Mouse (Mus musculus): ENCODE measurements around the gene Zfp583.
"Not testable (repeated sequence)": the region's sequence is repeated elsewhere in the genome, so short reads cannot be mapped to it uniquely, and the experiment has no call there.

Gene Zfp583

GRCm38 (mm10) chr7:6331233-6331956 lies at the start of gene Zfp583:
Zfp583 (minus strand) TSS chr7:6331285.
- DNase-seq = peak; percentile 91

DNA sequence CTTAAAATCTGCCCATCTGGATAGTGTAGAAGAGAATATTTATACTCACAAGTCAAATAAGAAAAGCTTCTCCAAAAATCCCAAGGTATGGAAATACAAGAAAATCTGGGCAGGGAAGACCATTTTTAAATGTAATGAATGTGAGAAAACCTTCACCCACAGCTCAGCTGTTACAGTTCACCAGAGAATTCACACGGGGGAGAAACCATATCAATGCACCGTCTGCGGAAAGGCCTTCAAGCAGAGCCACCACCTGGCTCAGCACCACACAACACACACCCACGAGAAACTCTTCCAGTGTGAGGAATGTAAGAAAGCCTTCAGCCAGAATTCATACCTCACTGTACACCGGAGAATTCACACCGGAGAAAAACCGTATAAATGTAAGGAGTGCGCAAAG lies 47.4 kb upstream of the Zfp583 start:
- peak; percentile 81 for DNase-seq

- DNase-seq = no peak
These were observed 41.9 kb upstream of the Zfp583 start for GRCm38 (mm10) chr7:6372993-6373392.

- no peak for DNase-seq
These were observed 38.4 kb upstream of the Zfp583 start for GRCm38 (mm10) chr7:6369460-6369859.

GRCm38 (mm10) chr7:6368146-6368545 lies 37.1 kb upstream of the Zfp583 start:
- DNase-seq = not testable (repeated sequence)

- DNase-seq = no peak
These were observed 36.1 kb upstream of the Zfp583 start for GRCm38 (mm10) chr7:6367185-6367584.

- no peak for DNase-seq
These were observed 33.7 kb upstream of the Zfp583 start for GRCm38 (mm10) chr7:6364761-6365160.

DNA sequence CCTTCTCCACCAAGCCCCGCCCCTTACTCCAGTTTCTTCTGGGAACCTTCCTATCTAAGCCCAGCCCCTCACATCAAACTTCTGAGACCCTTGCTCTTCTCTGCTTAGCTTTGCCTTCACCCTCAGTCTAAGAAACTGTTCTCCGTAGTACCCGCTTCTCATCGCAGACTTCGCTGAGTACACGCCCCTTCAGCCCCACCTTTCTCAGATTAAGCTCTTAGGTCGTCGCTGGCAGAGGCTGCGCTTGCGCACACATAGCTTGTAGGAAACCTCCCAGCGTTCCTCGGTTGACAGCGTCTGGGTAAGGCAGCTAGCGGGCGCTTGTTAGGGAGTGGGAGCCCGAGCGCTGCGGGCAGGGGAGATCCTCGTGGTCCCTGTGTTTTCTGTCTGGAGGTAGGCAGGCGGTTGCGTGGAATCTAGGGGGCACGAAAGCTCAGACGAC lies 32.0 kb upstream of the Zfp583 start, which contains the start of gene Zfp78:
Gene Zfp78, plus strand, starts transcription at position 234 of the 442 bp plus-strand sequence.
- peak; percentile 90 for DNase-seq

DNA sequence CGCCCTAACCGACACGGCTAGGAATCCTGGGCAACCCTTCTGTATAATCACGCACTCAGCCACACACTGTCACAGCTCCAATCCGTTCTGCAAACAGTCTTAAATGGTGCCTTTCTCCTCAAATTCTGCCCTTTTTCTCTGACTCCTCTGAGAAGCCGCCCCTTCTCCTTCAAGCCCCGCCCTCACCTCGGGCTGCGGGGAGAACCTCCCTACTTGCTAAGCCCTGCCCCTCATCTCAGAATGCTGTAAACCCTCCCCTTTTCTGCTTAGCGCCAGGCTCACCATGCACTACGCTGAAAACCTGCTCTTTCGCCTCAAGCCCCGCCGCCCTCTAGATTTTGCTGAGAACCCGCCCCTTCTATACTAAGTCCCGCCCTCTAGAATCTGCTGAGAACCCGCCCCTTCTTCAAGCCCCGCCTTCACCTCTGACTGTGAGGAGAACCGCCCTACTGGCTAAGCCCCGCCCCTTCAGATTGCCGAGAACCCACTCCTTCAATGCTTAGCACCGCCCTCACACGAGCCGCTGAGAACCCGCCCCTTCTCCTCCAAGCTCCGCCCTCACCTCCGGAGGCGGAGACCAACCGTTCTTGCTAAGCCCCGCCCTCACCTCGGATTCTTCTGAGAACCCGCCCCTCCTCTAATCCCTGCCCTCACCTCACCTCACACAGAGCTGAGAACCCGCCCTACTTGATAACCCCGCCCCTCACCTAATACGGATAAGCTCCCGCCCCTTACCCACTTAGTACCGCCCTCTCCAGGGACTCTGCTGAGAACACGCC lies 31.4 kb upstream of the Zfp583 start:
- DNase-seq = peak; percentile 99

GRCm38 (mm10) chr7:6361756-6362155 lies 30.7 kb upstream of the Zfp583 start:
- no peak for DNase-seq

DNA sequence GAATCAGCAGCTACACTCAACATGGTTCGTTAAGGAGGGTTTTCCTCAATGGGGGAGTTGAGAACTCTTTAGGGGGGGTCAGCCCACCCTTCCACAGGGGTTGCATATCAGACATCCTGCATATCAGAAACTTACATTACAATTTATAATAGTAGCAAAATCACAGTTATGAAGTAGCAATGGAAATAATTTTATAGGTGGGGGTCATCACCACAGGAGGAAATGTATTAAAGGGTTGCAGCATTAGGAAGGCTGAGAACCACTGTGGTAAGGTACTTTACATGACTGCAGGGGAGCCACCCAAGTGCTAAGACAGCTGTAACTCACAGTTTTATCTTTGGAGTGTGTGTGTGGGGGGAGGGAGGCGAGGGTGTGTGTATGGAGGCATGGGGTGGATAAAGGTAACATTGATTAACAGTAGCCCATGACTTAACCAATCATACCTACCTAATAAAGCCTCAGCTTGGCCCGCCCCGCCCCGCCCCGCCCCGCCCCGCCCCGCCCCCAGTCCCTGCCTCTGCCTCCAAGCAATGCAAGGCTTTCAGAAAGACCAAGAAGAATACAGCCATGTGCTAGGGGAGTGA lies 29.5 kb upstream of the Zfp583 start:
- DNase-seq = no peak

GRCm38 (mm10) chr7:6358937-6359590 lies 28.0 kb upstream of the Zfp583 start:
- no peak for DNase-seq

DNA sequence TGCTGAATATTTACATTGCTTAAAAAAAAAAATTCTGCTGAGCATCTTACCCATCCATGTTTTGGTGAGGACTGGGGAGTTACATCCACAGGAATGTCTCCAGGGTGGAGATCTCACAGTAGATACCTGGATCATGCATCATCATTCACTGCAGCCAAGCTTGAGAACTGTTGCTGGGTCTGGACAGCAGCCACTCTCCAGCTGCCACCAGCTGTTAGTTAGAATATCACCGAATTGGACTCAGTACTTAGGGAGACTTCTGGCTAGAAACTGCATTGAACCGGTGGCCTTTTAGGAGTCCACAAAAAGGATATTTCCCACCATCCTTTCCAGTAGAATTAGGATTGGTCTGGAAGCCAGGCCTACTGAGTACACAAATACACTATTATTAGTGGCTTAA lies 27.0 kb upstream of the Zfp583 start:
- DNase-seq = no peak

DNA sequence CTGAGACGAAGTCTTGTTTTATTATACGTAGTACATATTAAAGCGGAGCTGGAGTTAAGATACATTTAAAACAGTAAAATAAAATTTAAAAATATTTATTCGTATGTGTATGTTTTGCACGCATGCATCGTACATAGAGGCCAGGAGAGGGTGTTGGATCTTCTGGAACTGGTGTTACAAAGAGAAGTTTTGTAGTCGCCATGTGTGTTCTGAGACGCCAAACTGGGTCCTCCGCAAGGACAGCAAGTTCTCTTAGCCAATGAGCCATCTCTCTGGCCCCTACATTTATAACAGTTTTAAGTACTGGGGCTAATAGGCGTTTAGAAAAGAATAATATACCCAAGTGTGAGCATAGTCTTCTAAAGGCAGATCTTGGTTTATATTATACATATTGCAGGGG lies 13.0 kb upstream of the Zfp583 start:
- DNase-seq = no peak

DNA sequence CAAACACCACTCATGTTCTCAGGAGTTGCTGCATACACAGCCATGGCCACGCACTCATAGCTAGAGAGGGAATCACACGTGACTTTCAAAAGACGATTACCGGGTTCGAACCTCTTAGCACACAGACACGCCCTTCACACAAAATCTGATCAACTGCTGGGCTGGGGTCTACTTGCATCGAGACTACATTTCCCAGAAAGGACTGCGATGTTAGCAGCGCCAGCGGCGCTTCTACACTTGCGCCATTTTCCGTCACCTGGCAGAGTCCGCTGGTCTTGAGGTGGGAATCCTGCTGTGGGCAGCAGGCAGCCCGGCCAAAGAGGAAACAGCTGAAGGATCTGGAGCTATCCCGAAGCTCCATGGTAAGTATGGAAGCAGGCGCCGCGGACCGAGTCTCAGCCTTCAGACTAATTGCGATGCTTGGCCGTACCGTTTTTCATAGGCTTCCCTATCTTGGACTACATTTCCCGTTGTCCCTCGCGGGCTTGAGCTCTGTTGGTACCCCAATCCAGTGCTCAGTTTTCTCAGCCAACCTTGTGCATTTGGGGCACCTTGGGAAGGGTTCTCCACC lies 12.5 kb upstream of the Zfp583 start, which contains the start of gene Gm3854:
Gene Gm3854, plus strand, starts transcription at position 259 of the 571 bp plus-strand sequence.
- peak; percentile 83 for DNase-seq

- no peak for DNase-seq
These were observed 8.8 kb upstream of the Zfp583 start for GRCm38 (mm10) chr7:6339865-6340264.

- peak; percentile 38 for DNase-seq
These were observed 440 bp downstream of the Zfp583 start for GRCm38 (mm10) chr7:6330458-6331232.

- not testable (repeated sequence) for DNase-seq
These were observed 30.3 kb downstream of the Zfp583 start for GRCm38 (mm10) chr7:6300796-6301195.

DNA sequence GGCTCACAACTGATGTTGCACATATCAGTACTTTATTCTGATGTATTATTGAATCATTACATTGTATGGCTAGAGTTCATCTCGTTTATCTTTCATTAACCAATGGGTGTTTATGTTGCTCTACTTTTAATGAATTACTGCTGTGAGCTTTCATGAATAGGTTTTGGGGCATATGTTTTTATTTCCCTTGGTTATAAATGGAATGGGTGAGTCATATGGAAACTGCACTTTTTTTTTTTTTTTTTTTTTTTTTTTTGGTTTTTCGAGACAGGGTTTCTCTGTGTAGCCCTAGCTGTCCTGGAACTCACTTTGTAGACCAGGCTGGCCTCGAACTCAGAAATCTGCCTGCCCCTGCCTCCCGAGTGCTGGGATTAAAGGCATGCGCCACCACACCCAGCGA lies 40.0 kb downstream of the Zfp583 start:
- not testable (repeated sequence) for DNase-seq

GRCm38 (mm10) chr7:6286921-6287531 lies 44.1 kb downstream of the Zfp583 start:
- peak; percentile 70 for DNase-seq
